Mouse (Mus musculus) layer of hippocampus, postnatal 25 days (tissue): ENCODE data around the gene Olfr1245. TPM values are rescaled to one million over a fixed set of nuclear protein-coding genes. Genes with fewer than 3 reads are reported as not detected.
"Not testable (repeated sequence)": the region's sequence is repeated elsewhere in the genome, so short reads cannot be mapped to it uniquely, and the experiment has no call there.

Experiments used
- DNase-seq, 2 experiments: peaks; one replicate each; pipeline ENCODE4 v3.0.0; 2022; ENCODE audit warnings: mixed read lengths in 2 of 2, low spot score in 1 of 2; ENCODE audit errors: extremely low spot score in 1 of 2
- total RNA-seq, 2 experiments: library from RNA; stranded (reverse); gene quantifications; 2 replicates each; pipeline ENCODE4 v1.2.3; 2021

The Olfr1245 gene
- not detected for total RNA-seq

- DNase-seq, result no peak
These were observed at the start of gene Olfr1245 for GRCm38 (mm10) chr2:89578347-89578746. TSS of gene Olfr1245 (minus strand) at chr2:89578447.

GRCm38 (mm10) chr2:89618145-89618544, 39.9 kb upstream of the Olfr1245 start, which contains the start of gene Olfr1248:
TSS of gene Olfr1248 (minus strand) at chr2:89618245.
- not testable (repeated sequence) for DNase-seq

GRCm38 (mm10) chr2:89614030-89614429, 35.8 kb upstream of the Olfr1245 start, which contains the start of gene Olfr1247:
TSS of gene Olfr1247 (minus strand) at chr2:89614130.
- no peak for DNase-seq

GRCm38 (mm10) chr2:89593057-89593456, 14.8 kb upstream of the Olfr1245 start, which contains the start of gene Olfr1246:
TSS of gene Olfr1246 (minus strand) at chr2:89593157.
- no peak for DNase-seq

- not testable (repeated sequence) for DNase-seq
These were observed 15.5 kb downstream of the Olfr1245 start for GRCm38 (mm10) chr2:89562706-89563105.

GRCm38 (mm10) chr2:89544516-89544915, 33.7 kb downstream of the Olfr1245 start:
- no peak for DNase-seq

GRCm38 (mm10) chr2:89539923-89540322, 38.3 kb downstream of the Olfr1245 start:
- DNase-seq, result no peak

GRCm38 (mm10) chr2:89531387-89531786, 46.9 kb downstream of the Olfr1245 start, which contains the start of gene Olfr1243:
TSS of gene Olfr1243 (minus strand) at chr2:89531487.
- DNase-seq, result no peak

Other genes starting within 250 kb of the Olfr1245 start
- gene Olfr1232, start 248.8 kb downstream of the Olfr1245 start, total RNA-seq, result not detected
- gene Olfr1233, start 236.0 kb downstream of the Olfr1245 start, total RNA-seq, result not detected
- gene Olfr1234, start 213.6 kb downstream of the Olfr1245 start, total RNA-seq, result not detected
- not detected for gene Olfr1238, start 168.8 kb downstream of the Olfr1245 start, total RNA-seq
- not detected for gene Olfr1239, start 158.0 kb downstream of the Olfr1245 start, total RNA-seq
- gene Olfr1240, start 135.4 kb downstream of the Olfr1245 start, total RNA-seq, result not detected
- gene Olfr1241, start 91.3 kb downstream of the Olfr1245 start, total RNA-seq, result not detected
- gene Olfr1242, start 80.1 kb downstream of the Olfr1245 start, total RNA-seq, result not detected
- not detected for gene Olfr1243, start 47.0 kb downstream of the Olfr1245 start, total RNA-seq
- gene Olfr1246, start 14.7 kb upstream of the Olfr1245 start, total RNA-seq, result not detected
- not detected for gene Olfr1247, start 35.7 kb upstream of the Olfr1245 start, total RNA-seq
- gene Olfr1248, start 39.8 kb upstream of the Olfr1245 start, total RNA-seq, result not detected
- not detected for gene Olfr1249, start 56.5 kb upstream of the Olfr1245 start, total RNA-seq
- gene Olfr1250, start 83.0 kb upstream of the Olfr1245 start, total RNA-seq, result not detected
- not detected for gene Olfr1251, start 93.5 kb upstream of the Olfr1245 start, total RNA-seq
- not detected for gene Olfr1252, start 146.6 kb upstream of the Olfr1245 start, total RNA-seq
- not detected for gene Olfr1253, start 178.6 kb upstream of the Olfr1245 start, total RNA-seq
- not detected for gene Olfr1254, start 215.2 kb upstream of the Olfr1245 start, total RNA-seq
- not detected for gene Olfr1255, start 233.6 kb upstream of the Olfr1245 start, total RNA-seq